Mouse (Mus musculus) G1E (cell line): ENCODE results near the gene Fgfr2. TPM values are rescaled to one million over a fixed set of nuclear protein-coding genes. Genes with fewer than 3 reads are reported as not detected.

Experiments
- ATAC-seq: 2 replicates; pipeline ENCODE4 v1.8.0; 2016; ENCODE audit warnings: mild to moderate bottlenecking; ENCODE audit not compliant: insufficient number of reproducible peaks, poor library complexity, low FRiP score, severe bottlenecking; ENCODE audit errors: extremely low read depth
- DNase-seq: peaks from one replicate; pipeline ENCODE4 v3.0.0; 2012; ENCODE audit warnings: low spot score
- H3K27me3 ChIP-seq: 2 replicates; pipeline ENCODE4 v1.6.1; 2012; ENCODE audit warnings: mild to moderate bottlenecking, low read length, inconsistent platforms; ENCODE audit not compliant: insufficient read depth
- H3K36me3 ChIP-seq: replicated peaks from 2 replicates; pipeline ENCODE3; 2012; ENCODE audit warnings: mild to moderate bottlenecking, inconsistent platforms
- H3K4me1 ChIP-seq: 2 replicates; pipeline ENCODE4 v1.6.1; 2012; ENCODE audit warnings: low read depth, low read length, inconsistent platforms, mixed read lengths; ENCODE audit not compliant: insufficient read depth
- H3K4me3 ChIP-seq: 2 replicates; pipeline ENCODE4 v1.5.1; 2012; ENCODE audit warnings: low read depth, mild to moderate bottlenecking, inconsistent platforms, low read length, moderate library complexity, mixed read lengths
- H3K9me3 ChIP-seq: replicated peaks from 2 replicates; pipeline ENCODE4 v1.6.1; 2012; ENCODE audit warnings: inconsistent platforms
- CTCF ChIP-seq: IDR thresholded peaks from 2 replicates; pipeline ENCODE4 v1.5.1; 2012; ENCODE audit warnings: low read depth, low read length, inconsistent platforms, mixed read lengths
- GATA1 ChIP-seq: IDR thresholded peaks from 2 replicates; pipeline ENCODE4 v1.6.1; 2012; ENCODE audit warnings: borderline replicate concordance, low read length, inconsistent platforms, mixed read lengths
- GATA2 ChIP-seq: IDR thresholded peaks from 2 replicates; pipeline ENCODE4 v1.6.1; 2012; ENCODE audit warnings: low read depth, low read length, inconsistent platforms, borderline replicate concordance
- POLR2AphosphoS5 ChIP-seq: IDR thresholded peaks from 2 replicates; pipeline ENCODE4 v1.6.1; 2012; ENCODE audit warnings: low read depth, low read length, inconsistent platforms; ENCODE audit not compliant: insufficient replicate concordance
- TAL1 ChIP-seq: conservative IDR thresholded peaks from 2 replicates; pipeline ENCODE4 v1.6.1; 2012; ENCODE audit warnings: low read depth, low read length, inconsistent platforms, mixed read lengths
- polyA plus RNA-seq: library from polyadenylated mRNA; stranded (reverse); fragments of >175 nt; gene quantifications from 2 replicates; pipeline ENCODE4 v1.2.3, GENCODE M21; 2012
- total RNA-seq, 2 experiments: library from RNA; stranded (forward) in 1 of 2; stranded (reverse) in 1 of 2; fragments of 200-1000 nt in 1 of 2; fragments of >200 nt in 1 of 2; fragmentation: Nextera tagmentation in 1 of 2; gene quantifications; 2 replicates each; pipeline ENCODE4 v1.2.3; 2014 to 2017

Fgfr2 gene
- total and polyA plus RNA-seq, 3 experiments, result 0.22 TPM; not detected in 2

- ATAC-seq (peak; percentile 40; the same call in 1 of the 2 replicates), DNase-seq (peak; percentile 21)
- H3K4me1 ChIP-seq, result peaks cover 8% of the 10 kb centered on the region
- H3K27me3 ChIP-seq, result peaks cover 9% of the 10 kb centered on the region
- H3K9me3 ChIP-seq, result no peaks in the 10 kb centered on the region
- H3K36me3 ChIP-seq, result no peaks in the 10 kb centered on the region
- H3K4me3 ChIP-seq, result peak within 1 kb of the TSS; percentile 72
- TF ChIP-seq GATA1 (no peak), CTCF (no peak), POLR2AphosphoS5 (no peak), TAL1 (no peak), GATA2 (no peak)
These were observed 512.5 kb downstream of the Fgfr2 start, which contains the start of gene Lhpp for GRCm38 (mm10) chr7:132610468-132611318. Lhpp (plus strand) TSS chr7:132610638.

GRCm38 (mm10) chr7:132608316-132609020 lies 514.7 kb downstream of the Fgfr2 start:
- peaks cover 12% of the 10 kb centered on the region for H3K27me3 ChIP-seq
- no peak for ATAC-seq
- no peaks in the 10 kb centered on the region for H3K9me3 ChIP-seq
- H3K4me1 ChIP-seq, result peaks cover 8% of the 10 kb centered on the region
- DNase-seq, result no peak
- no peaks in the 10 kb centered on the region for H3K36me3 ChIP-seq
- no peak for TF ChIP-seq GATA2
- no peak for TF ChIP-seq GATA1
- TF ChIP-seq CTCF, result no peak
- TF ChIP-seq TAL1, result no peak
- no peak for TF ChIP-seq POLR2AphosphoS5
- H3K4me3 ChIP-seq, result no peak overlapping the region

GRCm38 (mm10) chr7:132605689-132606088 lies 517.5 kb downstream of the Fgfr2 start:
- no peak overlapping the region for H3K4me3 ChIP-seq
- H3K36me3 ChIP-seq, result no peaks in the 10 kb centered on the region
- H3K4me1 ChIP-seq, result peaks cover 5% of the 10 kb centered on the region
- no peak for ATAC-seq
- peaks cover 22% of the 10 kb centered on the region for H3K27me3 ChIP-seq
- H3K9me3 ChIP-seq, result no peaks in the 10 kb centered on the region
- no peak for TF ChIP-seq POLR2AphosphoS5
- no peak for TF ChIP-seq CTCF
- no peak for TF ChIP-seq TAL1
- no peak for TF ChIP-seq GATA2
- no peak for TF ChIP-seq GATA1
- no peak for DNase-seq

GRCm38 (mm10) chr7:132604720-132605119 lies 518.4 kb downstream of the Fgfr2 start:
- DNase-seq, result no peak
- H3K9me3 ChIP-seq, result no peaks in the 10 kb centered on the region
- ATAC-seq, result no peak
- H3K4me1 ChIP-seq, result no peaks in the 10 kb centered on the region
- H3K27me3 ChIP-seq, result peaks cover 17% of the 10 kb centered on the region
- H3K36me3 ChIP-seq, result no peaks in the 10 kb centered on the region
- H3K4me3 ChIP-seq, result no peak overlapping the region
- no peak for TF ChIP-seq GATA1
- no peak for TF ChIP-seq TAL1

- DNase-seq, result no peak
These were observed 522.2 kb downstream of the Fgfr2 start for GRCm38 (mm10) chr7:132600926-132601325.

GRCm38 (mm10) chr7:132600026-132600425 lies 523.1 kb downstream of the Fgfr2 start:
- Histone ChIP-seq H3K9me3 (peaks cover 6% of the 10 kb centered on the region; the same call in 1 of the 2 replicates), H3K4me1 (no peaks in the 10 kb centered on the region; the same call in none of the 2 replicates), H3K4me3 (no peak overlapping the region), H3K27me3 (peaks cover 26% of the 10 kb centered on the region), H3K36me3 (no peaks in the 10 kb centered on the region)
- no peak for DNase-seq
- no peak for ATAC-seq
- TF ChIP-seq CTCF, result no peak
- no peak for TF ChIP-seq POLR2AphosphoS5
- no peak for TF ChIP-seq GATA2
- no peak for TF ChIP-seq GATA1
- no peak for TF ChIP-seq TAL1

More at GRCm38 (mm10) chr7:132600926-132601325, 522.2 kb downstream of the Fgfr2 start:
- peaks cover 26% of the 10 kb centered on the region for H3K27me3 ChIP-seq
- no peaks in the 10 kb centered on the region for H3K36me3 ChIP-seq
- no peak for ATAC-seq
- H3K4me1 ChIP-seq, result no peaks in the 10 kb centered on the region; the same call in none of the 2 replicates
- TF ChIP-seq GATA2 (no peak), GATA1 (no peak), POLR2AphosphoS5 (no peak), CTCF (no peak), TAL1 (no peak)
- H3K9me3 ChIP-seq, result peaks cover 6% of the 10 kb centered on the region; the same call in 1 of the 2 replicates
- H3K4me3 ChIP-seq, result no peak overlapping the region
